Mouse (Mus musculus): Measurements from ENCODE around the gene Atp10a.

GRCm38 (mm10) chr7:58800916-58801315, 144.9 kb downstream of the Atp10a start:
- TF ChIP-seq REST (IDR thresholded peaks at IDR 0.05; ENCODE audit: insufficient read depth, insufficient read length), result no peak
- TF ChIP-seq MAX (IDR thresholded peaks at IDR 0.05; ENCODE audit: low read depth), result no peak
- no peak for TF ChIP-seq MYOD1 (IDR thresholded peaks at IDR 0.05; ENCODE audit: control insufficient read depth in 1 of 3, insufficient read length in 2 of 3, low read depth in 2 of 3)
- no peak for TF ChIP-seq USF1 (IDR thresholded peaks at IDR 0.05; ENCODE audit: low read depth)
- no peak for TF ChIP-seq POLR2A (IDR thresholded peaks at IDR 0.05; ENCODE audit: insufficient read length, low read depth)
- no peak for TF ChIP-seq POLR2AphosphoS2 (IDR thresholded peaks at IDR 0.05; ENCODE audit: insufficient read length, low read depth)
- no peak for TF ChIP-seq TCF12 (IDR thresholded peaks at IDR 0.05; ENCODE audit: insufficient read depth, poor library complexity, severe bottlenecking)
- TF ChIP-seq CEBPB (IDR thresholded peaks at IDR 0.05; ENCODE audit: insufficient read depth, poor library complexity, severe bottlenecking), result no peak
- no peak for TF ChIP-seq E2F4 (IDR thresholded peaks at IDR 0.05; ENCODE audit: insufficient read depth)
- no peak for TF ChIP-seq MYOG (IDR thresholded peaks at IDR 0.05; ENCODE audit: control insufficient read depth in 1 of 3, insufficient read depth in 1 of 3, insufficient read length in 2 of 3, low read depth in 2 of 3)

Data from myocyte (in vitro differentiated cells).